Mouse (Mus musculus): ENCODE measurements around the gene Cchcr1.

DNA sequence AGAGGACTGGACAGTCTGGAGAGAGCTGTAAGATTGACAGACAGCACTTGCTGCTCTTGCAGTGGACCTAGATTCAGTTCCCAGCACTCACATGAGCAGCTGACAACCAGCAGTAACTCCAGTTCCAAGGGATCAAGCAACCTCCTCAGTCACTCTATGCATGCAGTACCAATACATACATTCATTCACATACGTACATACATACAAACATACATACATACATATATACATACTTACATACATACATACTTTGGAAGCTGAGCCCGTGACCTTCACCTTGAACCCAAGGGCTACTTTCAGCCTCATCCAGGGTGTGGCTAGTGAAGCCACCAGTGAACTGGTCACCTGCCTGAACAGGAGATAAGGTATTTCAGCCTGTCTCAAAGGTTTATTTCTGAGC, 28.9 kb upstream of the Cchcr1 start:
- TF ChIP-seq CTCF (IDR thresholded peaks at IDR 0.05; ENCODE audit: control insufficient read depth, insufficient read depth, insufficient replicate concordance, low read depth, low read length) (no peak), POLR2A (IDR thresholded peaks at IDR 0.05; ENCODE audit: control insufficient read depth, low read depth, low read length) (no peak)

Measured in testis, adult 2 months (tissue).